Mouse (Mus musculus): Measurements from ENCODE around the gene Angptl7.

GRCm38 (mm10) chr4:148490502-148490901 is 9.8 kb downstream of the Angptl7 start:
- TF ChIP-seq CTCF (IDR thresholded peaks at IDR 0.05; ENCODE audit: low read depth) = no peak
- TF ChIP-seq EP300 (IDR thresholded peaks at IDR 0.05; ENCODE audit: low read depth) = no peak

Measured in heart, postnatal 0 days (tissue).